Mouse (Mus musculus): Measurements from ENCODE around the gene Ppp1r9a. TPM values are rescaled to one million over a fixed set of nuclear protein-coding genes. Genes with fewer than 3 reads are reported as not detected.

Ppp1r9a gene
- polyA plus RNA-seq, 1 experiment from 2014 or later = 49.3 TPM

- Histone ChIP-seq H3K9me3 (ENCODE audit: control insufficient read depth, low read length) (no peaks in the 10 kb centered on the region), H3K4me3 (replicated peaks; ENCODE audit: low read depth, low read length) (no peak overlapping the region), H3K4me2 (ENCODE audit: low read length) (no peak overlapping the region), H3K4me1 (ENCODE audit: control insufficient read depth, insufficient read depth, low read length) (no peaks in the 10 kb centered on the region), H3K9ac (replicated peaks; ENCODE audit: low read length) (no peak overlapping the region), H3K36me3 (ENCODE audit: control insufficient read depth, insufficient read depth, low read length) (peaks cover 7% of the 10 kb centered on the region; the same call in 1 of the 2 replicates), H3K27ac (replicated peaks; ENCODE audit: low read depth, low read length) (no peak overlapping the region), H3K27me3 (ENCODE audit: control insufficient read depth, insufficient read depth, low read length) (no peaks in the 10 kb centered on the region)
- DNase-seq = no peak
- 77% methylated on average over 9 of the region's 9 CpGs for WGBS
- ATAC-seq (ENCODE audit: low FRiP score, low TSS enrichment) = no peak
Observed at GRCm38 (mm10) chr6:5139666-5140065, 236.9 kb downstream of the Ppp1r9a start.

DNA sequence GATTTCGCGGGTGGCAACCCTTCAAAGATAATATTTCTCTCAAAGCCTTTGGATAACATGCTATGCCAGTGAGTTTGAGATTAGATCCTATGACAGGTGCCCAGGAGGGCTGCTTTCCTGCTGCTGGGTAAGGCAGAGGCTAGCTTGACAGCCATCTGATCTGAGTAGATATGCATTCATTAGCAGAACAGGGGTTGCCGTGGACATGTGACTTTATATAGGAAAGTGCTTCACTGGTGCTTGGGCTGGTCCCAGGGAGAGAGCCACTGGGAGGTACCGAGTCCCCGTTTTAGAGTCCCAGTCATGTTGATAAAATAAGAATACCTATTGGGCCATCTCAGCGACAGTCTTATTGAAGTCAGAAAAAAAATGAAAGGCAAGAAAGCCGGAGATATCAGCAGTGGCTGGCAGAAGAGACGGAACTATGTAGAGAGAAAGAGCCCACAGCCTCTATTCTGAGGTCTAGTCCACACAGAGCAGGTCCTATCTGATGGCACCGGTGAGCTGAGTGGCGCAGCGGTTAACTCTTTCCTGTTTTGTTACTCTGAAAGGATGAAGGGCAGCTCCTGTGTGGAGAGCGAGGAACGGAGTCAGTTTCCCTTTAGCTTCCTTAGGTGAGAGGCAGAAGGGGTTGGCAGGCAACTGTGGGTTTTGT is 244.9 kb downstream of the Ppp1r9a start:
- Histone ChIP-seq H3K4me1 (ENCODE audit: control insufficient read depth, insufficient read depth, low read length) (no peaks in the 10 kb centered on the region; the same call in 1 of the 2 replicates), H3K9me3 (ENCODE audit: control insufficient read depth, low read length) (no peaks in the 10 kb centered on the region), H3K27me3 (ENCODE audit: control insufficient read depth, insufficient read depth, low read length) (no peaks in the 10 kb centered on the region), H3K36me3 (ENCODE audit: control insufficient read depth, insufficient read depth, low read length) (no peaks in the 10 kb centered on the region), H3K4me2 (ENCODE audit: low read length) (no peak overlapping the region), H3K27ac (replicated peaks; ENCODE audit: low read depth, low read length) (no peak overlapping the region), H3K4me3 (replicated peaks; ENCODE audit: low read depth, low read length) (no peak overlapping the region), H3K9ac (replicated peaks; ENCODE audit: low read length) (no peak overlapping the region)
- ATAC-seq (ENCODE audit: low FRiP score, low TSS enrichment) (no peak), DNase-seq (no peak)
- WGBS = 76% methylated on average over 13 of the region's 13 CpGs

DNA sequence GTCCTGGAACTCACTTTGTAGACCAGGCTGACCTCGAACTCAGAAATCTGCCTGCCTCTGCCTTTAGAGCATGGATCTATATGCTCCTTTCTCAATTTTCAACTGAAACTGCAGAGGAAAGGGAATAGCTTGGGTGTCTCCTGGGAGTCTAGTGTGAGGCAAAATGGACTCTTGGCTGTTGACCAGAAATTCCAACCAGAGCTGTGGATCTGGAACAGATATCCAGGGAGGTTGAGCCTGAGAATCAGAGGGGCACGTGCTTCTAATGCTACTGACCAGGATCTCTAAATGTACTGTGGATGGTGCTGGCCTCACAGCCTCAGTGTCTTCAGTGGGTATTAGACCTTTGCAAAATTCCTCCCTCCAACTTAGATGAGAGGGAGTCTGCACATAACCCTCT is 247.2 kb downstream of the Ppp1r9a start:
- ATAC-seq (ENCODE audit: low FRiP score, low TSS enrichment) = no peak
- H3K4me3 ChIP-seq (replicated peaks; ENCODE audit: low read depth, low read length) = no peak overlapping the region
- no peaks in the 10 kb centered on the region for H3K9me3 ChIP-seq (ENCODE audit: control insufficient read depth, low read length)
- no peak for DNase-seq
- no peak overlapping the region for H3K27ac ChIP-seq (replicated peaks; ENCODE audit: low read depth, low read length)
- H3K4me1 ChIP-seq (ENCODE audit: control insufficient read depth, insufficient read depth, low read length) = no peaks in the 10 kb centered on the region; the same call in 1 of the 2 replicates
- H3K4me2 ChIP-seq (ENCODE audit: low read length) = no peak overlapping the region
- 0 out of 2 replicates have a peak, but pooled peaks cover 3% of the 10 kb centered on the region for H3K36me3 ChIP-seq (ENCODE audit: control insufficient read depth, insufficient read depth, low read length)
- H3K27me3 ChIP-seq (ENCODE audit: control insufficient read depth, insufficient read depth, low read length) = no peaks in the 10 kb centered on the region
- no peak overlapping the region for H3K9ac ChIP-seq (replicated peaks; ENCODE audit: low read length)
- 88% methylated on average over 2 of the region's 2 CpGs for WGBS

- H3K9me3 ChIP-seq (ENCODE audit: control insufficient read depth, low read length) = no peaks in the 10 kb centered on the region
- H3K4me1 ChIP-seq (ENCODE audit: control insufficient read depth, insufficient read depth, low read length) = no peaks in the 10 kb centered on the region; the same call in 1 of the 2 replicates
- H3K9ac ChIP-seq (replicated peaks; ENCODE audit: low read length) = no peak overlapping the region
- DNase-seq (peak; percentile 14), ATAC-seq (ENCODE audit: low FRiP score, low TSS enrichment) (no peak)
- no peak overlapping the region for H3K4me2 ChIP-seq (ENCODE audit: low read length)
- no peaks in the 10 kb centered on the region for H3K27me3 ChIP-seq (ENCODE audit: control insufficient read depth, insufficient read depth, low read length)
- H3K4me3 ChIP-seq (replicated peaks; ENCODE audit: low read depth, low read length) = no peak overlapping the region
- 48% methylated on average over 4 of the region's 4 CpGs for WGBS
- 0 out of 2 replicates have a peak, but pooled peaks cover 8% of the 10 kb centered on the region for H3K36me3 ChIP-seq (ENCODE audit: control insufficient read depth, insufficient read depth, low read length)
- no peak overlapping the region for H3K27ac ChIP-seq (replicated peaks; ENCODE audit: low read depth, low read length)
Observed at GRCm38 (mm10) chr6:5151171-5151570, 248.5 kb downstream of the Ppp1r9a start.

- Histone ChIP-seq H3K9me3 (ENCODE audit: control insufficient read depth, low read length) (no peaks in the 10 kb centered on the region), H3K27me3 (ENCODE audit: control insufficient read depth, insufficient read depth, low read length) (no peaks in the 10 kb centered on the region), H3K4me1 (ENCODE audit: control insufficient read depth, insufficient read depth, low read length) (no peaks in the 10 kb centered on the region; the same call in 1 of the 2 replicates), H3K27ac (replicated peaks; ENCODE audit: low read depth, low read length) (no peak overlapping the region), H3K4me3 (replicated peaks; ENCODE audit: low read depth, low read length) (no peak overlapping the region), H3K4me2 (ENCODE audit: low read length) (no peak overlapping the region), H3K36me3 (ENCODE audit: control insufficient read depth, insufficient read depth, low read length) (0 out of 2 replicates have a peak, but pooled peaks cover 9% of the 10 kb centered on the region), H3K9ac (replicated peaks; ENCODE audit: low read length) (no peak overlapping the region)
- WGBS = 97% methylated on average over 2 of the region's 2 CpGs
- ATAC-seq (ENCODE audit: low FRiP score, low TSS enrichment) (no peak), DNase-seq (no peak)
Observed at GRCm38 (mm10) chr6:5152185-5152584, 249.5 kb downstream of the Ppp1r9a start.

DNA sequence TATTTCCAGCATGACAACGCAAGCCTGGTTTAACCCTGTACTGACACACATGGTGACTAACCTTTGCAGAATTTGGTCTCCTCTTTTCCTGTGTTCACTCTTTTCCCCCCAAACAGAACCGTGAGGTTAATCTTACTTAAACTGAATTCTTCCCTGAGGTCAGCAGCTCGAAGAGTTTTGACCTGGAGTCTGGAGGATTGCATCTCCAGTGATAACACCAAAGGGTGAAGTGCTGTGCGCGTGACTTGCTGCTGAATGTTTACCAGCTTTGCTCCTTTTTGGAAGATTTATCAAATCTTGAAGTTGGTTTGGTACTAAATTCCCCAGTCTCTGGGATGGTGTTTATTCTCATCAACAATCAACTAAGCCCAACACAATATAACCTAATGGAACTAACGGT is 252.1 kb downstream of the Ppp1r9a start:
- Histone ChIP-seq H3K9ac (replicated peaks; ENCODE audit: low read length) (no peak overlapping the region), H3K4me2 (ENCODE audit: low read length) (no peak overlapping the region), H3K4me1 (ENCODE audit: control insufficient read depth, insufficient read depth, low read length) (no peaks in the 10 kb centered on the region), H3K9me3 (ENCODE audit: control insufficient read depth, low read length) (no peaks in the 10 kb centered on the region), H3K27me3 (ENCODE audit: control insufficient read depth, insufficient read depth, low read length) (no peaks in the 10 kb centered on the region), H3K36me3 (ENCODE audit: control insufficient read depth, insufficient read depth, low read length) (peaks cover 21% of the 10 kb centered on the region), H3K27ac (replicated peaks; ENCODE audit: low read depth, low read length) (no peak overlapping the region), H3K4me3 (replicated peaks; ENCODE audit: low read depth, low read length) (no peak overlapping the region)
- no peak for DNase-seq
- no peak for ATAC-seq (ENCODE audit: low FRiP score, low TSS enrichment)
- 91% methylated on average over 6 of the region's 6 CpGs for WGBS

DNA sequence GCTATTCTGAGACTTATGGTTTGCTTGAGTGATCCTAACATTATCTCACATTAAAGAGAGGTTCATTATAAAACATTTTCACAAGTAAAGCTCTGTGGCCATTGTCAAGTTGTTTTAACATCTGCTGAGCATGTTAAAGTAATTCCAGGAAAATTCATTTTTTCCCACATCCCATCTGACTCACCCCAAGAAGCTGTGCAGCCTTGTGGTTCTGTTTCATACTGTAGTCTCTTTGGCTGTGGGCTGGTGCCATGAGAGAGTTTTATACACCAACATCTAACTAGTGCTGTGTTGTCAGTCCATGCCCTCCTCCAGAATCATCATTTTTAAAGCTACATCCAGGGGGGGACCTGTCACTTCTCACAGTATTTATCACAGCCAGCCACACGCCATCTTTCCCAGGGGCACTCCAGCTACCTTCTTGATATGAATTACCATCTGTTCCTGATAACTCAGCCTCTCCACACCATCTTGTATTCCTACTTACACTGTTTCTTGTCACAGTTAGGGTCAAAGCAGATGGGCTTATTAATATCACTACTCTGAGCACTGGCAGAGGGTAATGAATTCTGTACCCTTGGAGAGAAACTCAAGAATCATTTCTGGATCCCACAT is 252.7 kb downstream of the Ppp1r9a start:
- H3K27ac ChIP-seq (replicated peaks; ENCODE audit: low read depth, low read length) = no peak overlapping the region
- 64% methylated on average over 1 of the region's 1 CpGs for whole genome bisulfite sequencing
- H3K9me3 ChIP-seq (ENCODE audit: control insufficient read depth, low read length) = no peaks in the 10 kb centered on the region
- DNase-seq (no peak), ATAC-seq (ENCODE audit: low FRiP score, low TSS enrichment) (no peak)
- no peak overlapping the region for H3K4me2 ChIP-seq (ENCODE audit: low read length)
- H3K27me3 ChIP-seq (ENCODE audit: control insufficient read depth, insufficient read depth, low read length) = no peaks in the 10 kb centered on the region
- no peaks in the 10 kb centered on the region for H3K4me1 ChIP-seq (ENCODE audit: control insufficient read depth, insufficient read depth, low read length)
- no peak overlapping the region for H3K9ac ChIP-seq (replicated peaks; ENCODE audit: low read length)
- H3K36me3 ChIP-seq (ENCODE audit: control insufficient read depth, insufficient read depth, low read length) = peaks cover 27% of the 10 kb centered on the region
- H3K4me3 ChIP-seq (replicated peaks; ENCODE audit: low read depth, low read length) = no peak overlapping the region

- Histone ChIP-seq H3K4me2 (ENCODE audit: low read length) (no peak overlapping the region), H3K9ac (replicated peaks; ENCODE audit: low read length) (no peak overlapping the region), H3K36me3 (ENCODE audit: control insufficient read depth, insufficient read depth, low read length) (peaks cover 28% of the 10 kb centered on the region), H3K27me3 (ENCODE audit: control insufficient read depth, insufficient read depth, low read length) (no peaks in the 10 kb centered on the region), H3K4me1 (ENCODE audit: control insufficient read depth, insufficient read depth, low read length) (no peaks in the 10 kb centered on the region), H3K9me3 (ENCODE audit: control insufficient read depth, low read length) (no peaks in the 10 kb centered on the region), H3K4me3 (replicated peaks; ENCODE audit: low read depth, low read length) (no peak overlapping the region), H3K27ac (replicated peaks; ENCODE audit: low read depth, low read length) (no peak overlapping the region)
- 87% methylated on average over 6 of the region's 6 CpGs for WGBS
- DNase-seq = no peak
- no peak for ATAC-seq (ENCODE audit: low FRiP score, low TSS enrichment)
Observed at GRCm38 (mm10) chr6:5156541-5157425, 254.1 kb downstream of the Ppp1r9a start.
